Mouse (Mus musculus) cerebellum, adult 2 months (tissue): ENCODE results near the gene Mepe. TPM values are rescaled to one million over a fixed set of nuclear protein-coding genes. Genes with fewer than 3 reads are reported as not detected.
A peak's percentile ranks its signal among the peaks of the same experiment; 100 is the strongest.

Experiments used
- DNase-seq, 2 experiments: peaks; one replicate each; pipeline ENCODE4 v3.0.0; 2021
- H3K27ac ChIP-seq: fragments of 200-500 bp; 2 replicates; pipeline ENCODE4 v1.5.1; 2012; ENCODE audit warnings: low read length, control low read depth, inconsistent platforms; ENCODE audit not compliant: insufficient read depth
- H3K27me3 ChIP-seq: fragments of 200-500 bp; 2 replicates; pipeline ENCODE4 v1.6.1; 2012; ENCODE audit warnings: inconsistent platforms, mild to moderate bottlenecking, low read length, moderate library complexity; ENCODE audit not compliant: control insufficient read depth, insufficient read depth
- H3K4me1 ChIP-seq: fragments of 200-500 bp; 2 replicates; pipeline ENCODE4 v1.6.1; 2011; ENCODE audit warnings: low read length; ENCODE audit not compliant: control insufficient read depth, insufficient read depth
- H3K4me3 ChIP-seq: fragments of 200-500 bp; replicated peaks from 2 replicates; pipeline ENCODE3; 2011; ENCODE audit warnings: mild to moderate bottlenecking, low read depth, low read length, control low read depth; ENCODE audit not compliant: insufficient read depth
- CTCF ChIP-seq: fragments of 200-500 bp; IDR thresholded peaks from 2 replicates; pipeline ENCODE4 v1.5.1; 2011; ENCODE audit warnings: low read depth, mild to moderate bottlenecking, control low read depth, low read length, moderate library complexity, borderline replicate concordance; ENCODE audit not compliant: insufficient read depth
- POLR2A ChIP-seq: fragments of 200-500 bp; IDR thresholded peaks from 2 replicates; pipeline ENCODE4 v1.6.1; 2011; ENCODE audit warnings: low read length, control low read depth, borderline replicate concordance; ENCODE audit not compliant: insufficient read depth
- WGBS: fragments of 180-500 bp; shearing (Covaris S2); methylation state at CpG from one replicate; pipeline ENCODE4 v1.1.7; 2018; 5-methylcytosine and 5-hydroxymethylcytosine counted together
- polyA plus RNA-seq: library from polyadenylated mRNA; depleted of rRNA; stranded (reverse); fragments of >200 nt; gene quantifications from 2 replicates; pipeline ENCODE4 v1.2.3, GENCODE M21; 2012

Gene Mepe
- polyA plus RNA-seq, 1 experiment: not detected

DNA sequence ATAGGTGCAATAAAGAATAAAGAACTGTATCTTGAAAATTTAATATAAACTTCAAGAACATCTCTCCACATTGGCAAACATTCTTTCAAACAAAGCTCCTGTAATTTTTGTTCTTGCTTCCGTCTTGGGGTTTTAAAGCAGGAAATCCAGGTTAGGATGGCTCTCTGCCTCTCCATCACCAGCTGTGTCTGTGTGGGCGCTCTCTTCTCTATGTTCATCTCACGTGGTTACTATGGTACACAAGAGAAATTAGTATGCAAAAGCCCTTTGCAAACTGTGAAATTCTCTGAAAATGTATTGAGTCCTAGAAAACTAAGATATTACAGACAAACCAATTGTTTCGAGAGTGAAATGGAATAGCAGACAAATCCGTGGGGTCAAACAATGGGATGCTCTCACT is 4.3 kb downstream of the Mepe start:
- Histone ChIP-seq H3K4me1 (no peaks in the 10 kb centered on the region), H3K4me3 (no peak overlapping the region), H3K27ac (no peak overlapping the region), H3K27me3 (no peaks in the 10 kb centered on the region)
- 77% methylated on average over 5 of the region's 5 CpGs for WGBS
- TF ChIP-seq POLR2A (no peak), CTCF (no peak)
- no peak for DNase-seq

- no peak for DNase-seq
- WGBS: 68% methylated on average over 5 of the region's 5 CpGs
- TF ChIP-seq POLR2A (no peak), CTCF (no peak)
Measured at GRCm38 (mm10) chr5:104330088-104330487, 5.0 kb downstream of the Mepe start.

GRCm38 (mm10) chr5:104332296-104332695 is 7.2 kb downstream of the Mepe start:
- Histone ChIP-seq H3K4me3 (no peak overlapping the region), H3K27me3 (no peaks in the 10 kb centered on the region), H3K27ac (no peak overlapping the region), H3K4me1 (no peaks in the 10 kb centered on the region)
- no peak for DNase-seq
- no peak for TF ChIP-seq CTCF
- TF ChIP-seq POLR2A: no peak
- 49% methylated on average over 3 of the region's 3 CpGs for WGBS

More at GRCm38 (mm10) chr5:104330088-104330487, 5.0 kb downstream of the Mepe start:
- no peak overlapping the region for H3K27ac ChIP-seq
- H3K4me1 ChIP-seq: no peaks in the 10 kb centered on the region
- H3K27me3 ChIP-seq: no peaks in the 10 kb centered on the region
- no peak overlapping the region for H3K4me3 ChIP-seq

GRCm38 (mm10) chr5:104333231-104333640 is 8.1 kb downstream of the Mepe start:
- Histone ChIP-seq H3K4me3 (no peak overlapping the region), H3K27me3 (no peaks in the 10 kb centered on the region), H3K27ac (no peak overlapping the region), H3K4me1 (no peaks in the 10 kb centered on the region)
- TF ChIP-seq CTCF (peak; percentile 54), POLR2A (no peak)
- WGBS: 11% methylated on average over 7 of the region's 7 CpGs
- peak; percentile 14 to 21 for DNase-seq

DNA sequence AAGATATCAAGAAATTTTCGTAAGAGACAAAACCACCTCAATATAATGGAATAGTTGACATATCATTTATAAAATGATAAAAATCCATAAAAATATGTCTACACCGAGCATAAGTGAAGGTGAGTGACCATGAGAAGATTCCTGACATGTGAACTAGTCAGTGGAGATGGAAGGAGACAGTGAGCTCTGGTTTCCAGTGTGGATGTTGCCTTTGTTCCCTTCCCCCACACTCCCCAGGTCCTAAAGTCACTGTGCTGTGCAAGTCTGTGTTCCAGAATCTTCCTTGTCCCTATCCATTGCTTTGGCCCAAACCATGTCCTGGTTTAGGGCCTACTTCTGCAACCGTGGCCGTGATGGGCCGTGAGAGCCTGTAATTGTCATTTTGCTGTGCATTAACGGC is 8.5 kb downstream of the Mepe start:
- Histone ChIP-seq H3K27me3 (no peaks in the 10 kb centered on the region), H3K27ac (no peak overlapping the region), H3K4me3 (no peak overlapping the region), H3K4me1 (no peaks in the 10 kb centered on the region)
- WGBS: 75% methylated on average over 6 of the region's 6 CpGs
- no peak for TF ChIP-seq POLR2A
- TF ChIP-seq CTCF: 0 out of 2 replicates have a peak, but pooled peaks have one; percentile 2
- no peak for DNase-seq

DNA sequence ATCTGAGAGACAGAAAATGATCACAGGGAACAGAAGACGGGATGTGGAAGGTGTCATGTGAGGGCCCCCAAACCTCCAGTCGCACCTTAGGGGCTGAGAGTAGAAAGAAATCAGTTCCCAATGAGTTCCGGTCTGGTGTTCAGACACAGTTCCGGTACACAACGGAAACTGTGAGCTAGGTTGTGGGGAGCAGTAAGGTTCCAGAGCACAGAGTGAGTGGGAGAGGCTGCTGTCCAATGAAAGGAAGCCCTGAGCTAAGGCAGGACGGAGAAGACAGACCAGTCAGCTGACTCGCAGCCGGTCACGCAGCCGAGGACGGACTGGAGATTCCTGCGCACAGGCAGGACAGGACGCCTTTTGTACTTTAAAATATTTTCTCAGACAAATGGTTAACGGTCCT is 9.4 kb downstream of the Mepe start:
- TF ChIP-seq POLR2A: no peak
- no peak for TF ChIP-seq CTCF
- 82% methylated on average over 14 of the region's 14 CpGs for WGBS
- Histone ChIP-seq H3K27me3 (no peaks in the 10 kb centered on the region), H3K4me3 (no peak overlapping the region), H3K27ac (no peak overlapping the region), H3K4me1 (no peaks in the 10 kb centered on the region)
- DNase-seq: no peak

GRCm38 (mm10) chr5:104335962-104336361 is 10.8 kb downstream of the Mepe start:
- no peaks in the 10 kb centered on the region for H3K27me3 ChIP-seq
- no peak for TF ChIP-seq CTCF
- TF ChIP-seq POLR2A: no peak
- no peak for DNase-seq

GRCm38 (mm10) chr5:104337491-104337890 is 12.4 kb downstream of the Mepe start:
- no peak for DNase-seq
- 56% methylated on average over 4 of the region's 4 CpGs for whole genome bisulfite sequencing

More at GRCm38 (mm10) chr5:104335962-104336361, 10.8 kb downstream of the Mepe start:
- H3K4me3 ChIP-seq: no peak overlapping the region
- 84% methylated on average over 5 of the region's 5 CpGs for WGBS
- no peak overlapping the region for H3K27ac ChIP-seq
- H3K4me1 ChIP-seq: no peaks in the 10 kb centered on the region

GRCm38 (mm10) chr5:104339009-104339408 is 13.9 kb downstream of the Mepe start:
- Histone ChIP-seq H3K4me3 (no peak overlapping the region), H3K27ac (no peak overlapping the region), H3K4me1 (no peaks in the 10 kb centered on the region), H3K27me3 (no peaks in the 10 kb centered on the region)
- WGBS: 79% methylated on average over 5 of the region's 5 CpGs
- DNase-seq: no peak
- no peak for TF ChIP-seq CTCF

More at GRCm38 (mm10) chr5:104337491-104337890, 12.4 kb downstream of the Mepe start:
- H3K4me3 ChIP-seq: no peak overlapping the region
- no peaks in the 10 kb centered on the region for H3K27me3 ChIP-seq
- no peaks in the 10 kb centered on the region for H3K4me1 ChIP-seq
- TF ChIP-seq POLR2A (no peak), CTCF (no peak)
- H3K27ac ChIP-seq: no peak overlapping the region
